Mouse (Mus musculus) kidney, postnatal 4 days (tissue): ENCODE results near the gene Diexf.
A peak's percentile ranks its signal among the peaks of the same experiment; 100 is the strongest.

Experiments used
- DNase-seq, 2 experiments: peaks; one replicate each; pipeline ENCODE4 v3.0.0; 2021; ENCODE audit warnings: mixed read lengths in 2 of 2

The Diexf gene

GRCm38 (mm10) chr1:193085541-193086020 is 44.5 kb downstream of the Diexf start:
- no peak for DNase-seq

GRCm38 (mm10) chr1:193084016-193084415 is 46.1 kb downstream of the Diexf start:
- no peak for DNase-seq

- no peak for DNase-seq
Observed at GRCm38 (mm10) chr1:193083051-193083450, 47.0 kb downstream of the Diexf start.

- peak; percentile 10 to 20 for DNase-seq
Observed at GRCm38 (mm10) chr1:193082311-193082921, 47.7 kb downstream of the Diexf start.

GRCm38 (mm10) chr1:193062618-193063017 is 67.5 kb downstream of the Diexf start:
- no peak for DNase-seq

GRCm38 (mm10) chr1:193060167-193060566 is 69.9 kb downstream of the Diexf start:
- no peak for DNase-seq

- no peak for DNase-seq
Observed at GRCm38 (mm10) chr1:193059596-193059995, 70.5 kb downstream of the Diexf start.

- no peak for DNase-seq
Observed at GRCm38 (mm10) chr1:193054401-193054800, 75.7 kb downstream of the Diexf start.

GRCm38 (mm10) chr1:193053065-193053464 is 77.0 kb downstream of the Diexf start:
- no peak for DNase-seq

GRCm38 (mm10) chr1:193047616-193048015 is 82.5 kb downstream of the Diexf start:
- no peak for DNase-seq

- DNase-seq: no peak
Observed at GRCm38 (mm10) chr1:193042760-193043295, 87.2 kb downstream of the Diexf start.
